Mouse (Mus musculus) liver, embryonic 14.5 days (tissue): ENCODE results near the gene Nrxn1. TPM values are rescaled to one million over a fixed set of nuclear protein-coding genes. Genes with fewer than 3 reads are reported as not detected.

Experiments used
- ATAC-seq: fragments of 200-750 bp; cut with Nextera tagmentation; 2 replicates; pipeline ENCODE4 v1.8.0; 2017; ENCODE audit warnings: moderate number of reproducible peaks, mild to moderate bottlenecking, moderate library complexity; ENCODE audit not compliant: insufficient read depth
- DNase-seq, 3 experiments: peaks; one replicate each; pipeline ENCODE4 v3.0.0-alpha.2; 2012 to 2013; ENCODE audit warnings: low read depth in 3 of 3, low spot score in 3 of 3
- H3K27ac ChIP-seq: fragments of 300-500 bp; sonication (generic); 2 replicates; pipeline ENCODE4 v1.5.1; 2014; ENCODE audit warnings: moderate library complexity, mild to moderate bottlenecking, control low read depth, inconsistent platforms
- H3K27me3 ChIP-seq: fragments of 300-500 bp; sonication (generic); 2 replicates; pipeline ENCODE4 v1.6.1; 2014; ENCODE audit warnings: mild to moderate bottlenecking, low read length, moderate library complexity; ENCODE audit not compliant: control insufficient read depth, insufficient read depth
- H3K36me3 ChIP-seq: fragments of 300-500 bp; sonication (generic); replicated peaks from 2 replicates; pipeline ENCODE4 v1.6.1; 2014; ENCODE audit warnings: low read depth; ENCODE audit not compliant: control insufficient read depth, insufficient read depth
- H3K4me1 ChIP-seq, 2 experiments: fragments of 200-500 bp in 1 of 2; fragments of 300-500 bp in 1 of 2; sonication (generic) in 1 of 2; replicated peaks; 2 replicates each; pipeline ENCODE4 v1.6.1; 2012 to 2014; ENCODE audit warnings: antibody characterized with exemption in 1 of 2, inconsistent platforms in 1 of 2, low read length in 1 of 2; ENCODE audit not compliant: control insufficient read depth in 2 of 2, insufficient read depth in 2 of 2
- H3K4me2 ChIP-seq: fragments of 300-500 bp; sonication (generic); 2 replicates; pipeline ENCODE4 v1.6.1; 2014; ENCODE audit warnings: low read depth, mild to moderate bottlenecking, control low read depth, moderate library complexity
- H3K4me3 ChIP-seq, 2 experiments: fragments of 200-500 bp in 1 of 2; fragments of 300-500 bp in 1 of 2; sonication (generic) in 1 of 2; 2 replicates each; pipeline ENCODE4 v1.5.1; 2012 to 2014; ENCODE audit warnings: low read depth in 2 of 2, low read length in 2 of 2, mild to moderate bottlenecking in 2 of 2, control low read depth in 1 of 2, inconsistent platforms in 1 of 2, moderate library complexity in 1 of 2; ENCODE audit not compliant: insufficient read depth in 1 of 2
- H3K9ac ChIP-seq: fragments of 300-500 bp; sonication (generic); replicated peaks from 2 replicates; pipeline ENCODE4 v1.6.1; 2014; ENCODE audit warnings: mild to moderate bottlenecking, control low read depth, moderate library complexity
- H3K9me3 ChIP-seq: fragments of 300-500 bp; sonication (generic); 2 replicates; pipeline ENCODE4 v1.6.1; 2016; ENCODE audit warnings: low read length, mixed read lengths; ENCODE audit not compliant: control insufficient read depth
- CTCF ChIP-seq: IDR thresholded peaks from 2 replicates; pipeline ENCODE4 v1.5.1; 2016; ENCODE audit warnings: antibody characterized with exemption, low read depth, control low read depth
- EP300 ChIP-seq: IDR thresholded peaks from 2 replicates; pipeline ENCODE4 v1.6.1; 2016; ENCODE audit warnings: antibody characterized with exemption, low read depth
- WGBS: fragments of 180-500 bp; shearing (Covaris S2); extraction: QIAGEN DNeasy Blood & Tissue Kit; methylation state at CpG from one replicate; pipeline ENCODE4 v1.1.7; 2014; ENCODE audit not compliant: insufficient replicate concordance; 5-methylcytosine and 5-hydroxymethylcytosine counted together
- polyA plus RNA-seq, 2 experiments: library from polyadenylated mRNA; depleted of rRNA in 1 of 2; stranded (reverse) in 1 of 2; unstranded in 1 of 2; fragments of >200 nt; fragmentation: Nextera tagmentation in 1 of 2; extraction: Ambion mirVana in 1 of 2; gene quantifications; 2 replicates each; pipeline versions ENCODE4 v1.2.1 to v1.2.3; 2012 to 2014

Gene Nrxn1
- polyA plus RNA-seq, 2 experiments = 0.03 to 0.14 TPM

DNA sequence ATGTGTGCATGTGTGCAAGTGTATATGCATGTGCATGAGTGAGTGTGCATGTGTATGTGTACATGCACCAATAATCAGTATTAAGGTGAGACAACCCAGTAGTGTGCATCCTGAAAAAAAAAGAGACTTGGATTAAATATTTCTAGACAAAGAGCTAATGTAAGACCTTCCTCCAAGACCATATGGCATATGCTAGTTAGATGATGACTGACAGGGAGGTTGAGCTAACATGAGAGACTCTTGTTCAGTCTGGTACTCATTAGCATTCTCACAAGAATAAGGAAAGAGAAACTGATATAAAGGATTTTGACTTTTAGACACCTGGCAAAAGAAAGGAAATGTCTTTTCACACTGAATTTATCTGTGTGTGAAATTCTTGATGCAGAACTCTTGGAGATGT, 408.7 kb downstream of the Nrxn1 start:
- no peaks in the 10 kb centered on the region for H3K36me3 ChIP-seq
- H3K27ac ChIP-seq = no peak overlapping the region
- H3K4me3 ChIP-seq = no peak overlapping the region
- H3K9ac ChIP-seq = no peak overlapping the region
- no peaks in the 10 kb centered on the region for H3K27me3 ChIP-seq
- no peak for TF ChIP-seq CTCF
- TF ChIP-seq EP300 = no peak
- no peaks in the 10 kb centered on the region for H3K4me1 ChIP-seq
- no peak overlapping the region for H3K4me2 ChIP-seq
- ATAC-seq = no peak
- no peaks in the 10 kb centered on the region for H3K9me3 ChIP-seq
- DNase-seq = no peak

DNA sequence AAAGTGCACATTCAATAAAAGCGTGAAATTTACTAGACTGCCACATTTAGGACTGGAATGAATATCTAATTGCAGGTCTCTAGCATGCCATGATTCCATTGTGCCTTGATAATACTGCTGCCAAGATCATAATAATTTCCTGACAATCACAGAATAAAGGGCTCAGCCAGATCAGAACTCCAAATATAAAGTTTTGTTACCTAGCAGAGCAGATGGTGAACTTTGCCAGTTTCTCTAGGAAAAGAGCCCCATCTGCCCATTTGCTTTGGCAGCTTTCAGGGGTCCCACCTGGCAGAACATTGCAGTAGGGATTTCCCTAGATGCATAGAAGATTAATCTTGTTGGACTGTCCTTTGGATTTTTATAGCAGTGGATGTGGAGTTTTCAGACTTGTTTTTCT, 411.9 kb downstream of the Nrxn1 start:
- Histone ChIP-seq H3K9me3 (no peaks in the 10 kb centered on the region), H3K36me3 (no peaks in the 10 kb centered on the region), H3K4me1 (no peaks in the 10 kb centered on the region), H3K27me3 (no peaks in the 10 kb centered on the region), H3K27ac (no peak overlapping the region), H3K4me3 (no peak overlapping the region), H3K9ac (no peak overlapping the region), H3K4me2 (no peak overlapping the region)
- DNase-seq (no peak), ATAC-seq (no peak)
- TF ChIP-seq EP300 = no peak
- TF ChIP-seq CTCF = no peak
- WGBS = 44% methylated on average over 1 of the region's 1 CpGs

DNA sequence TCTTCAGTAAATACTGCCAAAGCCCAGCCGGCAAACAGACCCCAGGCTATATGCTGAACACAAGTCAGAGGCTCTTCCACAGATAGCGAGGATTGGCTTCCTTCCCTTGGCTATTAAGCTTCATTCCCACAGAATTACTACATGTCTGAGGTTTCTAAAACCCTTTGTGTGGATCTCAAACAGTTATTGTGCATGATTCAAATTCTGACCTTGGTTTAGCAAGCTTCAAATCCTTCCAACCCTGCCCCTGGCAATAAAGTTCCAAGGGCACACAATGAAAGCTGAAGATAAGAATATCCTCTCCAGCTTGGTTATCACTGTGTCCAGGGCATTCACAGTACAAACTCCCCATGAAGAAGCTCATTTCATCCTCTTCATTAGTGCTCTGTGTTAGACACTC, 416.2 kb downstream of the Nrxn1 start:
- Histone ChIP-seq H3K27ac (no peak overlapping the region), H3K4me2 (no peak overlapping the region), H3K9me3 (no peaks in the 10 kb centered on the region), H3K27me3 (no peaks in the 10 kb centered on the region), H3K9ac (no peak overlapping the region), H3K36me3 (no peaks in the 10 kb centered on the region), H3K4me3 (no peak overlapping the region), H3K4me1 (no peaks in the 10 kb centered on the region)
- no peak for TF ChIP-seq CTCF
- TF ChIP-seq EP300 = no peak
- 49% methylated on average over 2 of the region's 2 CpGs for WGBS
- no peak for DNase-seq
- ATAC-seq = no peak

DNA sequence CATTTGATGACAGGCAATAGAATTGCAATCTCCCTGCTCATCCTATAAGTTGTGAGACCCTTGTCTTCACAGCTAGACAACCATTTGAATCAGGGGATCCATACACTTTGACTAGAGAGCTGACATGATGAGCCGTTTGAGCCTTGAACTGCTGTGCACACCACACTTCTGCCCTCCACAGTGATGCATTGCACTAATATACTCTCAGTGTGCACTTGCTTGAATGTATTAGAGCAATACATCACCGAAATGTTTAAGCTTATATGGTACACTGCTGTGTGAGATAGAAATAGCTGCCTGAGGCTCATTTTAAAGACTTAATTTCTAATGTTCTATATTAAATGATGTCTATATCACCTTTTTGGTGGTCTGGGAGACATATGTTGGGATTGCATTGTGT, 430.6 kb downstream of the Nrxn1 start:
- H3K9ac ChIP-seq = no peak overlapping the region
- no peak for TF ChIP-seq CTCF
- TF ChIP-seq EP300 = no peak
- H3K4me1 ChIP-seq = no peaks in the 10 kb centered on the region
- WGBS = 48% methylated on average over 2 of the region's 2 CpGs
- ATAC-seq (no peak), DNase-seq (no peak)
- no peak overlapping the region for H3K4me2 ChIP-seq
- H3K4me3 ChIP-seq = no peak overlapping the region
- H3K36me3 ChIP-seq = no peaks in the 10 kb centered on the region
- no peaks in the 10 kb centered on the region for H3K27me3 ChIP-seq
- H3K9me3 ChIP-seq = no peaks in the 10 kb centered on the region
- no peak overlapping the region for H3K27ac ChIP-seq

DNA sequence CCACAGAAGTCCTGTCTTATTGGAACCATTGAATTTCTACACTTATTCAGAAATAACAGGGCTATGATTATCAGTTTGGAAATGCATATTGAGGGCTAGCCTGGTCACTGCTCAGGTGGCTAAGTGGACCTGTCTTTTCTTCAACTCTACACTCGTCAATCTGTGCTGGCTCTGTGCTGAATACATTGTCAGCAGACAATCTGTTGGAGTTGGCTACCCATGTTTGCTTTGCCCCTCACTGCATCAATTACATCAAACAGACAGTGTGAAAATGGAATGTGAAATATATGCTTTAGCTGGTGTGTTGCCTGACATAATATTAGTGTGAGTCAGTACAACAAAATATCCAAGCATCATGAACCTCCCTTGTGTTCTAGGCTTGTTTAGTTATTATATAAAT, 438.4 kb downstream of the Nrxn1 start:
- no peaks in the 10 kb centered on the region for H3K4me1 ChIP-seq
- no peak for TF ChIP-seq EP300
- no peak for TF ChIP-seq CTCF
- H3K9ac ChIP-seq = no peak overlapping the region
- no peak overlapping the region for H3K27ac ChIP-seq
- ATAC-seq (no peak), DNase-seq (no peak)
- no peaks in the 10 kb centered on the region for H3K9me3 ChIP-seq
- H3K27me3 ChIP-seq = no peaks in the 10 kb centered on the region
- 41% methylated on average over 1 of the region's 1 CpGs for WGBS
- H3K4me3 ChIP-seq = no peak overlapping the region
- H3K36me3 ChIP-seq = no peaks in the 10 kb centered on the region
- H3K4me2 ChIP-seq = no peak overlapping the region

DNA sequence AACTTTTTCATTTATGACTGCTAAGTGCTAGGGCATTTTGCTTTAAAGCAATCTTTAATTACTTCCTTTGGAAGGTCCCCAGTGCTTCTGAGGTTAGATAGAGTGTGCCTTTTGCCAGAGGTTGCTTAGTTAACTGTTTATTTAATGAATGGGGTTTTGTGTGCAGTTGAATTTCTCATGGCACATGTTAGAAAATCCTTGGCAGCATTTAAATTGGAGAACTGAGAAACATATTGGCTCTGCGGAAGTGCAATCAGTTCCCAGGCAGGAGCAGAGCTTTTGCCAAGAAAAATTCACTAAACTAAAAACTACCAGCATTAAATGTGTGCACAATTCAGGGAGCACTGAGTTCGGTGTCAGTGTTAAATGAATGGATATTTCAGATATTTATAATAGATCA, 439.5 kb downstream of the Nrxn1 start:
- Histone ChIP-seq H3K9ac (no peak overlapping the region), H3K4me1 (no peaks in the 10 kb centered on the region), H3K9me3 (no peaks in the 10 kb centered on the region), H3K27ac (no peak overlapping the region), H3K4me2 (no peak overlapping the region), H3K27me3 (no peaks in the 10 kb centered on the region), H3K4me3 (no peak overlapping the region), H3K36me3 (no peaks in the 10 kb centered on the region)
- DNase-seq = no peak
- TF ChIP-seq EP300 = no peak
- no peak for TF ChIP-seq CTCF
- no peak for ATAC-seq
- 67% methylated on average over 2 of the region's 2 CpGs for WGBS
